Mouse (Mus musculus): ENCODE measurements around the gene Gm20854. TPM values are rescaled to one million over a fixed set of nuclear protein-coding genes. Genes with fewer than 3 reads are reported as not detected.
"Not testable (repeated sequence)": the region's sequence is repeated elsewhere in the genome, so short reads cannot be mapped to it uniquely, and the experiment has no call there.

Gm20854 gene
- polyA plus RNA-seq (2014; fragmentation: Nextera tagmentation; extraction: Ambion mirVana), result not detected in 2 replicates

DNA sequence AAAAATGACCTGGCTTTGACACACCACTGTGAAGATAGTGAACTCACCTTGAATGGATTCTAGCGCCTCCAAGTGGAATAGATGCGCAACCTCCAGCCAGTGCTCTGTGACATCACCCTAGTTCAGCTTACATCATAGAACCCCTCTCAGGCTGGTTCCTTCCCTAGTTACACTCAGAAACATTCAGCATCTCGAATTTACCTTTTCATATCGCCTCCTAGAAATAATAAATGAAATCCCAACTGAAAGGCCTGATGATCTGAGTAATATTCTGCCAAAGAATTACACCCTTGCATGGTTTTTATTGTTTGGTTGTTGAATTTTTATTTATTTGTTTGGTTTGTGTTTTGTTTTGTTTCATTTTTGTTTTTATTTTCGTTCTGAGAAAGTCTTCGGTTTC is at the start of gene Gm20854:
Gene Gm20854 (minus strand): TSS at position 101 of the 400 bp plus-strand sequence.
- not testable (repeated sequence) for H3K4me2 ChIP-seq; H3K9me3 ChIP-seq (replicated peaks; ENCODE audit: control insufficient read depth, low read length); H3K27me3 ChIP-seq (ENCODE audit: control insufficient read depth, insufficient read depth, low read length); H3K4me1 ChIP-seq (ENCODE audit: control insufficient read depth, insufficient read depth, low read length); H3K4me3 ChIP-seq (ENCODE audit: low read depth, low read length); ATAC-seq (replicated peaks; ENCODE audit: insufficient number of reproducible peaks, low FRiP score, low TSS enrichment); H3K36me3 ChIP-seq (ENCODE audit: control insufficient read depth, insufficient read depth, low read length); H3K27ac ChIP-seq (ENCODE audit: low read depth, low read length); H3K9ac ChIP-seq (ENCODE audit: low read depth, low read length)
- no CpG with 5 or more reads among the region's 6 CpGs for WGBS (ENCODE audit: insufficient replicate concordance)
